Mouse (Mus musculus) T-helper 2 cell (primary cell): Measurements from ENCODE around the gene Slc25a44.

Experiments
- in situ Hi-C: fragments of 300-600 bp; cut with MboI, MseI; formaldehyde crosslinking; loops from one replicate; pipeline ENCODE4 v1.15.1; 2025; ENCODE audit warnings: high pct_unique_total_duplicates

The Slc25a44 gene

GRCm38 (mm10) chr3:88368511-88368910 lies 56.4 kb downstream of the Slc25a44 start:
- in situ Hi-C loops: loop anchor here (25.0 kb wide), 1 partner anchor 694 kb away; no protein-coding TSS in a partner anchor

GRCm38 (mm10) chr3:88367517-88367916 lies 57.4 kb downstream of the Slc25a44 start:
- in situ Hi-C loops: loop anchor here (25.0 kb wide), 1 partner anchor 695 kb away; no protein-coding TSS in a partner anchor

- in situ Hi-C loops: loop anchor here (25.0 kb wide), 1 partner anchor 695 kb away; no protein-coding TSS in a partner anchor
Measured at GRCm38 (mm10) chr3:88366830-88367428, 58.0 kb downstream of the Slc25a44 start.

- in situ Hi-C loops: loop anchor here (25.0 kb wide), 1 partner anchor 696 kb away; no protein-coding TSS in a partner anchor
Measured at GRCm38 (mm10) chr3:88365705-88366361, 59.1 kb downstream of the Slc25a44 start.

GRCm38 (mm10) chr3:88364337-88364736 lies 60.6 kb downstream of the Slc25a44 start, which contains the start of gene Paqr6:
TSS of gene Paqr6 (plus strand) at chr3:88364584.
- in situ Hi-C loops: loop anchor here (25.0 kb wide), 1 partner anchor 698 kb away; no protein-coding TSS in a partner anchor

- in situ Hi-C loops: loop anchor here (25.0 kb wide), 1 partner anchor 699 kb away; no protein-coding TSS in a partner anchor
Measured at GRCm38 (mm10) chr3:88363700-88364099, 61.2 kb downstream of the Slc25a44 start.

- in situ Hi-C loops: loop anchor here (25.0 kb wide), 1 partner anchor 701 kb away; no protein-coding TSS in a partner anchor
Measured at GRCm38 (mm10) chr3:88361612-88362313, 63.2 kb downstream of the Slc25a44 start.

GRCm38 (mm10) chr3:88361096-88361495 lies 63.8 kb downstream of the Slc25a44 start:
- in situ Hi-C loops: loop anchor here (25.0 kb wide), 1 partner anchor 701 kb away; no protein-coding TSS in a partner anchor
